Mouse (Mus musculus) forebrain, embryonic 12.5 days (tissue): Measurements from ENCODE around the gene Olfr348. TPM values are rescaled to one million over a fixed set of nuclear protein-coding genes. Genes with fewer than 3 reads are reported as not detected.

Source experiments
- ATAC-seq: fragments of 200-750 bp; cut with Nextera tagmentation; 2 replicates; pipeline ENCODE4 v1.8.0; 2017; ENCODE audit warnings: moderate TSS enrichment; ENCODE audit not compliant: low FRiP score
- H3K27ac ChIP-seq: fragments of 300-500 bp; sonication (generic); 2 replicates; pipeline ENCODE4 v1.5.1; 2016; ENCODE audit warnings: mild to moderate bottlenecking
- H3K27me3 ChIP-seq: fragments of 300-500 bp; sonication (generic); 2 replicates; pipeline ENCODE4 v1.6.1; 2016; ENCODE audit warnings: mild to moderate bottlenecking
- H3K36me3 ChIP-seq: fragments of 300-500 bp; sonication (generic); replicated peaks from 2 replicates; pipeline ENCODE4 v1.6.1; 2016; ENCODE audit warnings: mild to moderate bottlenecking
- H3K4me1 ChIP-seq: fragments of 300-500 bp; sonication (generic); 2 replicates; pipeline ENCODE4 v1.6.1; 2016
- H3K4me2 ChIP-seq: fragments of 300-500 bp; sonication (generic); 2 replicates; pipeline ENCODE4 v1.6.1; 2016; ENCODE audit warnings: mild to moderate bottlenecking, moderate library complexity
- H3K4me3 ChIP-seq: fragments of 300-500 bp; sonication (generic); replicated peaks from 2 replicates; pipeline ENCODE4 v1.5.1; 2016; ENCODE audit warnings: mild to moderate bottlenecking
- H3K9ac ChIP-seq: fragments of 300-500 bp; sonication (generic); 2 replicates; pipeline ENCODE4 v1.6.1; 2016; ENCODE audit warnings: mild to moderate bottlenecking
- H3K9me3 ChIP-seq: fragments of 300-500 bp; sonication (generic); 2 replicates; pipeline ENCODE4 v1.6.1; 2016
- WGBS: fragments of 180-500 bp; shearing (Covaris S2); methylation state at CpG from one replicate; pipeline ENCODE4 v1.1.7; 2016; 5-methylcytosine and 5-hydroxymethylcytosine counted together
- polyA plus RNA-seq: library from polyadenylated mRNA; unstranded; fragments of >200 nt; fragmentation: Nextera tagmentation; extraction: Ambion mirVana; gene quantifications from 2 replicates; pipeline ENCODE4 v1.2.1, GENCODE M21; 2016

Gene Olfr348
- not detected in 2 replicates for polyA plus RNA-seq

DNA sequence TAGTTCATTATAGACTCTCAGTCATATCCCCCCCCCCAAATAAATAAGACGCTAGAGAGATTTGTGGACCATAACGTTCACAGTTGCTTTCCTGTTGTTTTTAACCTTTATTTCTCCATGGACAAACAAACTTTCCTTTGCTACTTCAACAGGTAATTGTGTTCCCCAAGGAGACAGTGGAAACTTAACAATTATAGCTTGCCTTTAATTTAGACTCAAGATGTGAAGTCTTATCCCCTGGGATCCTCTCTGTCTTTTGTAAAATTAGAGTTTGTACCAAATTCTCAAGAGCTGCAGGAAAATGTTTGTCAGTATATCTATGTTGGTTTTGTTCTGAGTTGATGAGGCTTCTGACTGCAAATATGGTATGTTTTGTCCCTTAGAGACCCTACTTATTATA is at the start of gene Olfr348:
TSS of gene Olfr348 (plus strand) at position 301 of the 400 bp plus-strand sequence.
- Histone ChIP-seq H3K4me1 (no peaks in the 10 kb centered on the region), H3K36me3 (no peaks in the 10 kb centered on the region), H3K27me3 (no peaks in the 10 kb centered on the region), H3K27ac (no peak within 1 kb of the TSS), H3K4me3 (no peak within 1 kb of the TSS), H3K9me3 (peaks cover 14% of the 10 kb centered on the region), H3K4me2 (no peak within 1 kb of the TSS), H3K9ac (no peak within 1 kb of the TSS)
- ATAC-seq: no peak
- 82% methylated on average over 2 of the region's 2 CpGs for WGBS

DNA sequence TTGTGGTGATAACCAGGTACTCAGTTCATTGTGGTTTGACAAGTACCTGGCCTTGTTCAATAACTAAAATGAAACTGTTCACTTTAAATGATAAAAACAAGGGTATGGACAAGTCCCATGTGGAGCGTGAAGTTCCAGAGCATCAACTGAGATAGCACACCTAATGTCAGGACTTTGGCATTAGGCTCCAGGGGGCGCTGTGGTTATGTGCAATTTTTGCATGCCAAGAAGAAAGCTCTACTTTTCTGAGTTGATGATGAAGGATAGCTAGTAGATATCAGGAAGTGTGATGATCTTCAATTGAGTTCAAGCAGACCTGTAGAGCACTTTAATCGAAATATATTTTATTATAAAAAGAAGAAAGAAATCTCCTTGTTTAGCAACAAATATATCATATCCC is 47.9 kb upstream of the Olfr348 start:
- H3K4me3 ChIP-seq: no peak overlapping the region
- 62% methylated on average over 3 of the region's 3 CpGs for WGBS
- no peak overlapping the region for H3K27ac ChIP-seq
- no peak for ATAC-seq
- H3K27me3 ChIP-seq: no peaks in the 10 kb centered on the region
- H3K36me3 ChIP-seq: no peaks in the 10 kb centered on the region
- H3K4me1 ChIP-seq: no peaks in the 10 kb centered on the region
- H3K9ac ChIP-seq: no peak overlapping the region
- H3K9me3 ChIP-seq: peaks cover 5% of the 10 kb centered on the region; the same call in 1 of the 2 replicates
- no peak overlapping the region for H3K4me2 ChIP-seq

DNA sequence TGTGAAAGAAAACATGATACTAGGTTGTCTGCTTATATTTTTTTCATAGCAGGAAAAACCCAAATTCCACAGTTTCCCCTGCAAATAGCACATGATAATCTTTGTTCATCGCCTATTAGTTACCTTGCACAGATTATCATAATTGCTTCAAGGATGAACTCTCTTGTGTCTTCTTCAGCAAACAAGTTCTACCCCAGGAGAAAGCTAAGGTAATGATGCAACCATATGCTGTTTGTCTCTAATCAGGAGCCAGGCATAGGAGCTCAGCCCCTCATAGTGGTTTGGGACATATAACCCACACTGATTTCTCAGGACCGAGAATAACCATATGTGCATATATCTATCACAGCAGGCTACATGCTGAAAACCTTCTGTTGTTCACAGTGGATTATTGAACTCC is 6.2 kb downstream of the Olfr348 start, which contains the start of gene Olfr50:
TSS of gene Olfr50 (plus strand) at position 301 of the 400 bp plus-strand sequence.
- no peaks in the 10 kb centered on the region for H3K36me3 ChIP-seq
- no peak within 1 kb of the TSS for H3K9ac ChIP-seq
- no peak within 1 kb of the TSS for H3K4me3 ChIP-seq
- H3K9me3 ChIP-seq: peaks cover 31% of the 10 kb centered on the region
- no peak within 1 kb of the TSS for H3K27ac ChIP-seq
- H3K4me1 ChIP-seq: no peaks in the 10 kb centered on the region
- H3K27me3 ChIP-seq: no peaks in the 10 kb centered on the region
- no peak within 1 kb of the TSS for H3K4me2 ChIP-seq
- WGBS: 88% methylated on average over 2 of the region's 2 CpGs
- ATAC-seq: no peak

DNA sequence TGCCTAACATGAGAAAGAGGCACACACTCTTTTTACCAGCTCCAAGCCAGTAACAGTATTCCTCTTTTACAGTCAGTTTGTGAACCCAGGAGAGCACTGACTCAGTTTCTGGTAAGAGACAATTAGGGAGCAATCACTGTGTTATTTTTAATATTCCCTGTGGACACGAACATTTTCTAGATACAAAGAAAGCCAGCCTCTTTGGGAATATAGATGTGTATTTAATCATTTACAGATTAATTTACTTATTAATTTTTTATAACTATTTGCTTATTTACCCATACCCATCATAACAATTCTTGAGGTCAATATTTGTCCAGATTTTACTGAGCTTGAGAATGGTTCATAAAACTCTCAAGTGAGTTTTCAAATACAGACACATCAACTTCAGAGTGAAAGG is 32.9 kb downstream of the Olfr348 start, which contains the start of gene Olfr3:
TSS of gene Olfr3 (minus strand) at position 101 of the 400 bp plus-strand sequence.
- no peaks in the 10 kb centered on the region for H3K27me3 ChIP-seq
- WGBS: 73% methylated on average over 1 of the region's 1 CpGs
- H3K4me1 ChIP-seq: no peaks in the 10 kb centered on the region
- H3K4me3 ChIP-seq: no peak within 1 kb of the TSS
- H3K36me3 ChIP-seq: no peaks in the 10 kb centered on the region
- no peak within 1 kb of the TSS for H3K4me2 ChIP-seq
- no peak for ATAC-seq
- peaks cover 29% of the 10 kb centered on the region for H3K9me3 ChIP-seq
- no peak within 1 kb of the TSS for H3K9ac ChIP-seq
- H3K27ac ChIP-seq: no peak within 1 kb of the TSS

Other genes starting within 250 kb of the Olfr348 start
- not detected in 2 replicates for gene Olfr344, start 217.6 kb upstream of the Olfr348 start, polyA plus RNA-seq
- not detected in 2 replicates for gene Olfr345, start 144.2 kb upstream of the Olfr348 start, polyA plus RNA-seq
- gene Olfr346, start 98.5 kb upstream of the Olfr348 start, polyA plus RNA-seq: not detected in 2 replicates
- gene Olfr347, start 52.4 kb upstream of the Olfr348 start, polyA plus RNA-seq: not detected in 2 replicates
- gene Olfr50, start 6.3 kb downstream of the Olfr348 start, polyA plus RNA-seq: not detected in 2 replicates
- not detected in 2 replicates for gene Olfr3, start 32.8 kb downstream of the Olfr348 start, polyA plus RNA-seq
- gene Olfr350, start 62.0 kb downstream of the Olfr348 start, polyA plus RNA-seq: not detected in 2 replicates
- gene Olfr351, start 78.4 kb downstream of the Olfr348 start, polyA plus RNA-seq: not detected in 2 replicates
- gene Olfr352, start 84.2 kb downstream of the Olfr348 start, polyA plus RNA-seq: not detected in 2 replicates
- gene Olfr353, start 108.7 kb downstream of the Olfr348 start, polyA plus RNA-seq: not detected in 2 replicates
- gene Olfr354, start 121.4 kb downstream of the Olfr348 start, polyA plus RNA-seq: not detected in 2 replicates
- not detected in 2 replicates for gene Olfr355, start 144.6 kb downstream of the Olfr348 start, polyA plus RNA-seq
- gene Olfr356, start 152.8 kb downstream of the Olfr348 start, polyA plus RNA-seq: not detected in 2 replicates
- gene Olfr357, start 209.6 kb downstream of the Olfr348 start, polyA plus RNA-seq: not detected in 2 replicates
- not detected in 2 replicates for gene Olfr358, start 225.1 kb downstream of the Olfr348 start, polyA plus RNA-seq